Mouse (Mus musculus) hematopoietic multipotent progenitor cell, adult 10-12 weeks (in vitro differentiated cells): ENCODE results near the gene Fam20b. TPM values are rescaled to one million over a fixed set of nuclear protein-coding genes. Genes with fewer than 3 reads are reported as not detected.

Experiments
- polyA plus RNA-seq: library from polyadenylated mRNA; stranded (reverse); fragments of >175 nt; gene quantifications from 2 replicates; pipeline ENCODE4 v1.2.3, GENCODE M21; 2012; ENCODE audit warnings: low replicate concordance

Gene Fam20b
- 5.3 and 6.1 TPM in 2 replicates for polyA plus RNA-seq

GRCm38 (mm10) chr1:156718950-156719805, at the start of gene Fam20b:
TSS of gene Fam20b (minus strand) at chr1:156719086.

GRCm38 (mm10) chr1:156674195-156675000, 44.5 kb downstream of the Fam20b start, which contains the start of gene Tor3a:
TSS of gene Tor3a (minus strand) at chr1:156674356.

Other genes starting within 250 kb of the Fam20b start
- 87.8 and 88.9 TPM in 2 replicates for gene Soat1, start 244.8 kb downstream of the Fam20b start, polyA plus RNA-seq
- gene Gm10031, start 195.1 kb downstream of the Fam20b start, polyA plus RNA-seq: 0.14 and 1.1 TPM in 2 replicates
- gene Abl2, start 160.3 kb downstream of the Fam20b start, polyA plus RNA-seq: 18.2 and 29.2 TPM in 2 replicates
- gene Tor3a, start 44.7 kb downstream of the Fam20b start, polyA plus RNA-seq: 35.5 and 87.3 TPM in 2 replicates
- not detected in 2 replicates for gene Angptl1, start 119.5 kb upstream of the Fam20b start, polyA plus RNA-seq
- gene Ralgps2, start 220.5 kb upstream of the Fam20b start, polyA plus RNA-seq: 157 and 329 TPM in 2 replicates